Mouse (Mus musculus) cerebellum, adult 11-12 months (tissue): ENCODE results near the gene Sipa1l2.
A peak's percentile ranks its signal among the peaks of the same experiment; 100 is the strongest.

Experiments
- DNase-seq: peaks from one replicate; pipeline ENCODE4 v3.0.0; 2022

Gene Sipa1l2

DNA sequence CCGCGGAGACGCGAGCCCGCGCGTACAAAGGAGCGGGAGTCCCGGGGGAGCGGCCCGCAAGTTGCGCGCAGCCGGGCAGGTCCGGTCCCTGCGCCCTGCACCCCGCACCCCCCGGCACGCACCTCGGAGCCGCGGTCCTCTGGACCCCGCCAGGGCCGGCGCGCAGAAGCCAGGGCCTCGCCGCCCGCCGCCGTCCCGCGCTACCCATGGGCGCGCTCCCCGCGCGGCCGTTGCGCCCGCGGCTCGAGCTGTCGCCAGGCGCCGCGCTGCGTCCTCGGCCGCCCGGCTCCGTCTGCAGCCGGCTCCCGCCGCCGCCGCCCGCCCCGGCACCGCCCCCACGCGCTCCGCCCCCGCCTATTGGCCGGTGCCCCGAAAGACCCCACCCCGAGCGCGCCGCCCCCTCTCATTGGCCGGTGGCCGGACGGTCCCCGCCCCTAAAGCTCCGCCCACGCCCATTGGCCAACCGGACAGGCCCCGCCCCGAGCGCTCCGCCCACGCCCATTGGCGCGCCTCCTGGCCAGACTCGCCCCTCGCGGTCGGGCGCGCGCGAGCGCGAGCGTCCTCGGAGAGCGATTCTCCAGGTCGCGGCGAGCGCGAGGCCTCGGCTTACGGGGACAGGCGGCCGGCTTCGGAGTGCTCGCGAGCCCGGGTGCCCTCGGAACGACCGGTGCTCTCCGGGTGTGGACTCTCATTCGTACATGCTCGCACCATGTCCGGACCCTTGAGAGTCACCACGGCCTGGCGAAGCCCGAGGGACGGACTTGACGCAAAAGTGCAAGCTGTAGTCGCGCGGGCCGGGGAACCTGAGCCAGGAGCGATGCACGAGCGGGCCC lies at the start of gene Sipa1l2:
Gene Sipa1l2, minus strand, starts transcription at position 276 of the 833 bp plus-strand sequence.
- peak; percentile 96 for DNase-seq

- no peak for DNase-seq
These were observed 49.1 kb upstream of the Sipa1l2 start for GRCm38 (mm10) chr8:125618543-125619335.

DNA sequence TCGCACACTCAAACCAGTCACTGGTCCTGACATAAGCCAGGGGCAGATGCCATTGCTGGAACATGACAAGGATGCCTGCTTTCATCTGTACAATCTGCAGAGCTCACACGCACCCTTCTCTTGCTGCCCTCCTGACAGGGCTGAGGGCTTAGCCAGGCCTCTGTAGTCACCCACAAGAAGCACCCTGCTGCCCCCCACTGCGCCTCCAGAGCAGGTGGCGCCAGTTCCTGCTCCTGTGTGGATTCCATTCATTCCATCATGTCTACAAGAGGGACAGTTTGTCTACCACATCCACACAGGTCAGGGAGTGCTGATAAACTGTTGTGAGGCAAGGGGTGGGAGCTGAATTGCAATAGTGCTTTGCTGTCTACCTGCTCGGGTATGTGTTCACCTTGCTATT lies 47.3 kb upstream of the Sipa1l2 start:
- DNase-seq: no peak

DNA sequence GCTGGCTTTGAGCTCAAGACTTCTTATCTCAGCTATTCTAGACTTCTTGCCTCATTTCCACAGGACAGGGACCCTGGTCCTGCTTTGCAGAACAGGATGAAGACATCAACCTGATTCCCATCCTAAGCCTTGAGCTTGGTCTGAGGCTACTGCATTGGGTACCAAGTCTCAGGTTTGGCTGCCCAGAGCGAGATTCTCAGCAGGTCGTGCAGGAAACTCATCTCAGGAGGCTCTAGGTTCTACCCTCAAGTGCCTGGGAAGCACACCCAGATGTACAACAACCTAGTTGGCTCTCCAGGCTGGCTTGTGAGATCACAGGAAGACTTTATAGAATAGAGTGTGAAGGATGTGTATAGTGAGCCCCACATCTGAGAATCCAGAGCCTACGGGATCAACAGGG lies 46.4 kb upstream of the Sipa1l2 start:
- no peak for DNase-seq

- DNase-seq: no peak
These were observed 43.9 kb upstream of the Sipa1l2 start for GRCm38 (mm10) chr8:125613552-125613951.

DNA sequence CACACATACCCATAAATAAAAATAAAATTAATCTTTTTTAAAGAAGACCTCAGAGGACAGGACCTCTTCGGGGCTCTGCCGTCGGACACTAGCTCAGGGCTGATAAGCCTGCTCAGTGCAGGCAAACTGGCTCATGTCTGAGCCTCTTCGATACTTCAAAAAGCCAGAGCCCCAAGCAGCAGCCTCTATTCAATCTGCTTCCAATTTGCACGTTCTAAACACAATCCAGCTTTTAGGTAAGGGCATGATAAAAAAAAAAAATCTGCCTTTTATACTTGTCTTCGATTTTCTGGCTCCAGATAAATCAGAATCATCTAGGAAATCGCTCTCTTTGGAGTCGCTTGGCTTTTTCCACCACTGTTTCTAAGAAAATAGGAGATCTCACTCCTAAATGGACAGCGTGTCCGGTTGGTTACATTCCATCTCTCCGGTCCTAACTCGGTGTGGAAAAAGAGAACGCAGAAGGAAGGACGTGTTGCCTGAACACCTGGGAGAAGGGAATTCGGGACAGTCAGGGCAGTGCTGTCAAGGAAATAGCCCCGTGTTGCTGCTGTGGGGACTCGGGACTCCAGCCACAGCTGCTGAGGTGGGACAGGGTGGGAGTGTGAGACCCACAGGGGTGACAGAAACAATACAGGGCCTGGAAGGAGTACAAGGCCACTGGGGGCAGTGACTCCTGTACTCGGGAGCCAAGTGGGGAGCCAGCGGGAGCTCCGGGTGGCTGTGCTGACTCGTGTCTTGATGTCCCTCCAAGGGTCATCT lies 42.4 kb upstream of the Sipa1l2 start:
- DNase-seq: no peak

DNA sequence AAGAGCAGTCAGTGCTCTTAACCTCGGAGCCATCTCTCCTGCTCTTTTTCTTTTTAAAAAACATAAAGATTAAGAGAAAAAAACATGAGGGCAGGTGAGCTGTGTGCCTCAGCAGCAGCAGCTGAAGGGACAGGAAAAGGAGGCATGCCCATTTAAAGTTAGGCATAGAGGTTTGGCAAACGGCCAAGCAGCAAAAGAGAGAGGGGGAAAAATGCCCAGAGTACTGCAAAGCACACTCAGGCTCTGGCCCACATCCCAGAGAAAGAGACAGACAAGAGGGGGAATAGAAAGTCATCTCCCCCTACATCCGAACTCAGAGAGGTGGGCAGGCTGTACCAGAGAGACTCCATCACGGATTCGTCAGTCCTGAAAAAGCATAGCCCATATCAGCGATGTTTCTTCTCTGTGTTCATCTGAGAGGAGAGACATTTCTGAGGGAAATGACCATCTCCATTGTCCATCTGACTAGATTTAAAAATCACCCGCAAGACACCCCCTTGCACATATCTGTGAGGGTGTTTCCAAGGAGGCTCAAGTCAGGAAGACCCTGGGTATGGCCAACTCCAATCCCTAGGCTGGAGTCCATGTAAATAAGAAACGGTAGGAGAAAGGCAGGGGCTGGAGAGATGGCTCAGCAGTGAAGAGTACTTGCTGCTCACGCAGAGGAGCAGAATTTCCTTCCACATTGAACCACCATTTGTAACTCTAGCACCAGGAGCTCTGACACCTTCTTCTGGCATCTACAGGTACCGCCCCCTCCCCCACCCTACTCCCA lies 41.6 kb upstream of the Sipa1l2 start:
- no peak for DNase-seq

- DNase-seq: no peak
These were observed 40.1 kb upstream of the Sipa1l2 start for GRCm38 (mm10) chr8:125609737-125610136.

- DNase-seq: no peak
These were observed 38.2 kb upstream of the Sipa1l2 start for GRCm38 (mm10) chr8:125607714-125608223.

- no peak for DNase-seq
These were observed 37.3 kb upstream of the Sipa1l2 start for GRCm38 (mm10) chr8:125606937-125607336.

- DNase-seq: no peak
These were observed 35.4 kb upstream of the Sipa1l2 start for GRCm38 (mm10) chr8:125604817-125605512.

DNA sequence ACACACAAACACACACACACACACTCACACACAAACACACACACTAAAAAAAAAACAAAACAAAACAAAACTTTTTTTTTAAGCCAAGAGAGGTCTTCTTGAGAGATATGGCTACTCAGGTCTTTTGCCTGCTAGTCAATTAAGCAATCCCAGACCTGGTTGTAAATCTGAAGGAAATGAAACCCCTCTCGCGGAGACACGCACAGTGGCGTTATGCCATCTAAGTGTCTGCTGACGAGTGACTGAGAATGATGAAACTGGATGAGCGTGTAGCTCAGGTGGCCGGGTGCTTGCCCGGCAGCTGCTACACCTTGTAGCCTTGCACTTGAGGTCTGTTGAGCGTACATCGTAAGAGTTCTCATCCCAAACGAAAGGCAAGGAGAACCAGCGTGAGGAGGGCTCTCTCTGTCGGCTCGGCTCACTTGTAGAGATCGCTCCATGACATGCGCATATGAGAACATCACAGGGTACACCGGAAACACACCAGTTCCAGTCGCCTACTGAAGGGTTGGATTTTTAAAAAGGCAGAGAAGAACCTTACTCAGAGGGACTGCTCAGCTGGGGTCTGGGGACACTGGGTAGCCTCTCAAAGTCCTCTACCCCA lies 34.7 kb upstream of the Sipa1l2 start:
- no peak for DNase-seq

GRCm38 (mm10) chr8:125603312-125603840 lies 33.8 kb upstream of the Sipa1l2 start:
- no peak for DNase-seq

DNA sequence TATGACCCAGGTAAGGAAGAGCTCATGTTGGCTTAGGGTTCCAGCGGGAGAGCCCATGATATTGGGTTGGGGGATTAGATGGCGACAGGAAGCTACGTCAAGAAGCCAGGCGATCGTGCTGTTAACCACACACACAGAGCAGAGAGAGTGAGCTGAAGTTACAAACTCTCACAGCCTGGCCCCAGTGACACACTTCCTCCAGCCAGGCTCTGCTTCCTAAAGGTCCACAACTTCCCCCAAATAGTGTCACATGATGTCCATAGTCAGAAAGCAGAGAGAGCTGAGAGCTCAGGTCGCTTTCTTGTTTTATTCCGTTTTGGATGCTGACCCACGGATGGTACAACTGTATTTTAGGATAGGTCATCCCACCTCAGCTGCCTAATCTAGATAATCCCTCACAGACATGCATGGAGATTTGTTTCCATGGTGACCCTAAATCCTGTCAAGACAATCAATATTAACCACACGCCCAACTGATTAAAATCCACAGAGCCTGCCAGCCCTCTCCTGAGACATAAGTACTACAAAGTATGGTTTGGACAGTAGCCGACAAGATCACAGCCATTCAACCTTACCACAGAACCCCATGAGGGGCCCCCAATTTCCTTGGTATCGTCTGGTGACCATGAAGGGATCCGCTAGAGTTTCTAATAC lies 30.6 kb upstream of the Sipa1l2 start:
- DNase-seq: no peak

- peak; percentile 49 for DNase-seq
These were observed 26.2 kb upstream of the Sipa1l2 start for GRCm38 (mm10) chr8:125595571-125596508.

- DNase-seq: no peak
These were observed 20.8 kb upstream of the Sipa1l2 start for GRCm38 (mm10) chr8:125590363-125590762.

- DNase-seq: no peak
These were observed 17.0 kb upstream of the Sipa1l2 start for GRCm38 (mm10) chr8:125586587-125586986.

DNA sequence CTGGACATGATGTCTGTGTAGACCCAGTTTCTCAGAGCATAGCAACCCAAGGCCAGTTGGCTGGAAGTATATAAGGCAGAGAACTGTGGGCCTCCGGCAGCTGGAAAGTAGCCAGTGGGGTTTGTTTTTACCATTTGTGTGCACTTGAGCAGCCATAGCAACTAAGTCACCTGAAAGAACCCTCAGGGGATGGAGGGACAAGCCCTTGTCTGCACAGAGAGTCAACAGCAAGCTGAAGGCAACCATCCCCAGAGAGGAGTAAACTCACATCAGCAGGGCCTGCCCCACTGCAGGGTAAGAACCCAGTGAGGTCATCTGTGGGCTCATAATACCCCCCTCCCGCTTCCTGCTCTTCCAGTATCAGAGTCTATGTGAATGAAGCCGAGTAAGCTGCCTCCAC lies 14.7 kb upstream of the Sipa1l2 start:
- no peak for DNase-seq

DNA sequence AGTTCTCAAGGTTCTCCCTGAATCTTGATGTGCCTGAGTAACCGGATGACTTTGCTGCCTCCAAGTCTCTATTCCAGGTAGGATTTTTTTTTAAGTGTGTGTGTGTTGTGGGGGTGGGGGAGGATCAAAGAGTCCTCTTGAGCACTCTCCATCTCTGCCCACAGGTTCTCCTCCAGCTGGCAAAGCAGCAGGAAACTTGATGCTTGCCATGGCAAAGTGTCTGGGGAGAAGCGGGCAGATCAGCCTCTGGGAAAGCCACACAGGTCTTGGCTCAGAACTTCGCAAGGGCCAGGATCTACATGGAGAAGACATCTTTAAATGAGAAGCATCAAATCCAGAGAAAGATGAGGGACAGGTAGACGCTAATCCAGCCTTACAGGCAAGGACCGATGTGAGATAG lies 10.8 kb upstream of the Sipa1l2 start:
- no peak for DNase-seq
